Mouse (Mus musculus) embryo, embryonic 11.5 days (tissue): ENCODE results near the gene Thoc5.

Source experiments
- DNase-seq: peaks from one replicate; pipeline ENCODE4 v3.0.0-alpha.2; 2012; ENCODE audit warnings: low read depth, low spot score

Gene Thoc5

DNA sequence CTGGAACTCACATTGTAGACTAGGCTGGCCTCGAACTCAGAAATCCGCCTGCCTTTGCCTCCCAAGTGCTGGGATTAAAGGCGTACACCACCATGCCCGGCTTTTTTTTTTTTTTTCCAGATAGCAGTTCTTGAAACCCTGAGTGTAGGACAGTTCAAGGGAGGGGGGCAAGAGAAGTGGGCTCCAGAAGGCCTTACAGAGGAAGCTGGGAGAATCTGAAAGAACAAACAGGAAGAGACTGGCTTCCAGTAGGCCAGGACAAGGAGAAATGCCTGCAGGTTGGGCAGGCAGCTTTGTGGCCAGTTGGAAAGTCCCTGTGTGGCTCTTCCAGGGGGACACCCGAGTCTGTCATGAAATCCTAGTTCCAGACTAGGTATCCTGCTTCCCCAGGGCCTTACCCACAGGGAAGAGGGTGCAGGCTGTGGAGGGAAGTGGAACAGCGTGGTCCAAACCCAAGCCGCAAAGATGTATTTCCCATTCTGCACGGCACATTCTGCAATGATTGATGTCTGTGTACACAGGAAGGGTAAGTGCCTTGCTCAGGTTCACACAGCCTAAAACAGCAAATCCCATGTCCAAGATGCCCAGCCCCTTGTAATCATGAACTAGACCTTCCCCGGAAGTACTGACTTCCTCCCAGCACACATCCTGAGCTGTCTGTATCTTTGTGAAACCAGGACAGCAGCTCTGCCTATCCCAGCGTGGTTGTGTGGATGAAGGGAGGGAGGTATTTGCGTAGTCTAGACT lies 79.4 kb downstream of the Thoc5 start:
- no peak for DNase-seq

DNA sequence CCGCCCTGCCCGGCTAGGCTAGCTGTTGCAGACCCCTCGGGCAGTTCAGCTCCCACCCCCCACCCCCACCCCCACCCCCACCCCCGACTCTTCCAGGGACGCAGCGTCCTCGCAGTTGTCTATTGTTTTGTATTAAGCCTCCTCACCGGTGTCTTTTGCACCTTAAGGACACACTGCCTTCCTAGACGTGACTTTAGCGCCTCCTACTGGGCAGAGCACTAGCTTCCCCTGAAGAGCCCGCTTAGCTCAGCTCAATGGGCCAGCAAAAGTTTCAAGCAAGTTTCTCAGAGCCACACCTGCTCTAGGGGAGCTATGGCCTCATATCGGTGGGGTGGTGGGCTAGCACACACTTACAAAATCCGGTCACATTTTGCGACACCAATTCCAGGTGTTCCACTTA lies 80.5 kb downstream of the Thoc5 start:
- peak; percentile 65 for DNase-seq
